Mouse (Mus musculus) cerebellum, adult 11 months (tissue): Measurements from ENCODE around the gene Cnot11.
"Not testable (repeated sequence)": the region's sequence is repeated elsewhere in the genome, so short reads cannot be mapped to it uniquely, and the experiment has no call there.

ENCODE experiments used
- DNase-seq: peaks from one replicate; pipeline ENCODE4 v3.0.0; 2022

The Cnot11 gene

GRCm38 (mm10) chr1:39581215-39581614, 46.4 kb downstream of the Cnot11 start:
- DNase-seq = no peak

- DNase-seq = no peak
Observed at GRCm38 (mm10) chr1:39583173-39583572, 48.4 kb downstream of the Cnot11 start.

- no peak for DNase-seq
Observed at GRCm38 (mm10) chr1:39585416-39585815, 50.6 kb downstream of the Cnot11 start.

GRCm38 (mm10) chr1:39590193-39590592, 55.4 kb downstream of the Cnot11 start:
- DNase-seq = no peak

GRCm38 (mm10) chr1:39591557-39591956, 56.8 kb downstream of the Cnot11 start:
- not testable (repeated sequence) for DNase-seq

- DNase-seq = no peak
Observed at GRCm38 (mm10) chr1:39592090-39592489, 57.3 kb downstream of the Cnot11 start.

- no peak for DNase-seq
Observed at GRCm38 (mm10) chr1:39593836-39594235, 59.0 kb downstream of the Cnot11 start.
